Mouse (Mus musculus): ENCODE results near the gene Ier2.
"Not testable (repeated sequence)": the region's sequence is repeated elsewhere in the genome, so short reads cannot be mapped to it uniquely, and the experiment has no call there.

Gene Ier2

DNA sequence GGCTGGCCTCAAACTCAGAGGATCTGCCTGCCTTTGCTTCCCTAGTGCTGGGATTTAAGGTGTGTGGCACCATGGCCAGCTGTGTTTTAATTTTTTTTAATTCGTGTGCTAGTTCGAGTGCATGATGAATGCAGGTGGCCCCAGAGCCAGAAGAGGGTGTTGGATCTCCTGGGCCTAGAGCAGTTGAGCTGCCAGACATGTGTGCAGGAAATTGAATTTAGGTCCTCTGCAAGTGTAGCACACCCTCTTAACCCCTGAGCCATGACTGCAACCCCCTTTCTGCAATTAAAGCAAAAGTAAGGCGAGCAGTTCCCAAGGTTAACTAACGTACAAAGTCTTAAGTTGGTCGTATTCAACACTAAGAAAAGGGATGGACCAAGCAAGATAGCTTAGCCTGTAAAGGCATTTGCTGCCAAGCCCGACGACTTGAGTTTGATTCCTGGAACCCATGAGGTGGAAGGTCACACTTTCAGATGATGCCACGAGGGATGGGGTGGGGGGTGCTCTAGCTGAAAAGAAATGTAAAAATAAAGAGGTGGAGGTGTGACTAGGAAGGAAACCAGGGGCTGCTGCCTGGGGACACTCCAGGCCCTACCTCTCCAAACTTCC lies 24.6 kb downstream of the Ier2 start:
- no peak for DNase-seq

DNA sequence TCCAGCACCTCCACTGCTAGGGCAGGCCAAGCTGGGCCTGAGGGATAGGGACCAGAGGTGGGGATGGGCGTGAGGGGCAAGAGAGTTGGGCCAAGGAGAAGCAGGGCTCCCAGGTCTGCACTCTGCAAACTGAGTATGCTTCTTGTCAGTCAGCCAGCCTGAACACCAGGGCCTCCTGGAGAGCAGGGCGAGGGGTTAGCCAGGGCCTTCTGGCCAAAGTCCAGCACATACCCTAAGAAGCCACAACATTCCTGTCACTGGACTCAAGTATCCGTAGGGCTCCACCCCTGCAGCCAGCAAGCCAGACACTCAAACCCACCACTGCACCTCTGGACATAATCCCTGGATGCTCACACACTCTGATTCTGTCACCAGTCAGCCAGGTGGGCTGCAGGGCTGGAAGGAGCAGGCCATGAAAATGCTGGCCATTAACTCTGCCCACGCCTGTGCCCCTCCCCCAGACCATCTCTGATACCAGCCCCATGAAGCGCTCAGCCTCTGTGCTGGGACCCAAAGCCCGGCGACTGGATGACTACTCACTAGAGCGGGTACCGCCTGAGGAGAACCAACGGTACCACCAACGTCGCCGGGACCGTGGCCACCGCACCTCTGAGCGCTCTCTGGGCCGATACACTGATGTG lies 26.5 kb downstream of the Ier2 start:
- DNase-seq = no peak

DNA sequence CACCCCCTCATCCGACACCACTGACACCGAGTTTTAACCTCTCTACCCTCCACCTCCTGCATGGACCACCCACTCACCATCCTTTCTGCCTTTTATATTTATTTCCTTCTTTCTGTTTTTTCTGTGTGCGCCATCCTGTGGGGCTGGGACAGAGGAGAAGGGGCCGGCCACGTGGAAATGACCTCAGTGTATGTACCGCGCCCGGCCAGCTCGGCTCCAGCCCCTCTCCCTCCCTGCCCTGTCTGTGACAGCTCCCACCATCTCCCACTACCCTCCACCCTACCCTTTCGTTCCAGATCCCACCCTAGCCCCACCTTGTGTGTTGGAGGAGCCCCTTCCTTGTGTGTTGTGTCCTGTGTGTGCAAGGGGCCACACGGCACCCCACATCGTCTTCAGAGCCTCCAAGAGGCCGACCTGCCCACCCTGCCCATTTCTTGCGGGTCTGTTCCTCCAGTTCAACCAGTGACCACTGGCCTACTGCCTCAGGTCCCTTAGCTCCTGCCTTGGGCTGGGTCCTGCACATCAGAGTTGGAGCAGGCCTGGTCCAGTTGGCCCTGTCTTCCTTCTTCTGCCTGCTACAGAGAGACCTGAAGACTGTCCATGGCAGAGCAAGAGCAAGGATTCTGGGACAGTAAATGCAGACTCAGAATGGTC lies 27.1 kb downstream of the Ier2 start:
- DNase-seq = no peak

DNA sequence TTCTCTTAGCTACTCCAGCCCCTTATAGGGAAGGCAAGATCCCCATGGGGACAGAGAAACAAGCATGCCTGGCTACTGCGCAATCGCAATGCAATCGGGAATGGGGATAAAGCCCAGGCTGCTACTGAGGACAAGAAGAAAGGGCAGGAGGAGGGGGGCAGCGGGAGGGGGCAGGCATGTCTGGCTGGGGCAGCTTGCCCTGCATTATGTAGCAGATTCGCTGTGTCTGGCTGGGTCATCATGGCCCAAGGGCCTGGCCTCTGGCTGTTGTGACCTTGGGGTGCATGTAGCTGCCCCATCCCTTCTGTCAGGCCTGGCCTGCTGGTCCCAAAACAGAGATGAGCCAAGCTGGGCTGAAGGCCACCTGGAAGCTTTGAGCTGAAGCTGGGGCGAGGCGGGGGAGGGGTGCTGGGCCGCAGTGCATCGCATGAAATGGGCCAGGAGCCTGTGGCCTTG lies 27.8 kb downstream of the Ier2 start:
- no peak for DNase-seq

DNA sequence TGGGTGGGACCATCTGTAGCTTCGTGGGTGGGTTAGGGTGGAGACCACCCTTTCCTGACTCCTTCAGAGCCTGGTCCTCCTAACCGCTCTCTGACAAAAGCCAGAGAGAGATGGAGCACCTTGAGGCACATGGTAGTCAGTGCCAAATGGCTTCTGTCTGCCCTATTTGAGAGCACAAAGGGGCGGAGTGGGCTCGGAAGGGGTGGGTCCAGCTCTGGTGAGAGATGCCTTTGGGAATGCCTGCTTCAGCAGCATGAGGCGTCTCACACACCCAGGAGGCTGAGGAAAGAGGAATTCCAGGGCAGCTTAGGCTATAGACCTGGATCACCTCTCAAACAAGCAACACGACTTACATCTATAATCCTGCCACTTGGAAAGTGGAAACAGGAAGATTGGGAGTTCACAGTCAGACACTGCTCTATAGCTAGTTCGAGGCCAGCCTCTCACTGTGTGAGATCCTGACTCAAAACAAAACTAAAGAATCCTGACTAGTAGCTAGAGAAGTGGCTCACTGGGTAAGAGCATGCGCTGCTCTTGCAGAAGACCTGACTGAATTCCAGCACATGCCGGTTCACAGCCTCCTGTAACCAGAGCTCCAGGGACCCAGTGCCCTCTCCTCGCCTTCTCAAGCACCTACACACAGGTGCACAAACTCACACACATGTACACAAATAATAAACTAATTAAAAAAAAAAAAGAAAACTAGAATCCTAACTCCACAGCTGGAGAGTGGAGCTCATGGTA lies 28.6 kb downstream of the Ier2 start:
- no peak for DNase-seq

DNA sequence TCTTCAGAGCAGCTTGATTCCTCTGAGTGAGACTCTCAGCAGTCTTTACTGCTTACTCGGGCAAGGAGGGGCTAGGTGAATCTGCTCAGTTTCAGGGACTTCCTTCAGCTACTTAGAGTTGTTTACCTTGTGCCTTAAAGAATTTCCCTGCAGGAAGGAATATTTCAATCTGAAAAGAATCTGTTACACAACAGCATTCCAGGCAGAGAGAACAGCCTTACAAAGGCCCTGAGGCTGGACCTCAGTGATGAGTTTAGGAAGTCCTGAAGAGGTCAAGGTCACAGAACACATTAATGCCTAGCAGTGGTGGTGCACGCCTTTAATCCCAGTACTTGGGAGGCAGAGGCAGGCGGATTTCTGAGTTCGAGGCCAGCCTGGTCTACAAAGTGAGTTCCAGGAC lies 30.8 kb downstream of the Ier2 start:
- DNase-seq = no peak

DNA sequence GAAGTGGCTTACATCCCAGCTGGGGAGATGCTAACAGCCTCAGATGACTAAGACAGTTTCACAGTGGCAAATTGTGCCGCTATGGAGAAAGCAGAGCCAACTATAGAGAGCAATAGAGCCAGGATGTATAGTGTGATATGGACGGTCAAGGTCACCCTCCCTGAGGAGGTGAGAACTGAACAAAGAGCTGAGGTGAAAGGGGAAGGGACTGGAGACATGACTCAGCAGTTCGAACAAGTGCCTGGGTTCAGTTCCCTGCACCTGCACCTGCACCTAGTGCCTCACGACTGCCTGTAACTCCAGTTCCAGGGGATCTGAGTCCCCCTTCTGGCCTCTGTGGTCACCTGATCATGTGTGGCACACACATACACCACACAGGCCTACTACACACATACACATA lies 32.5 kb downstream of the Ier2 start:
- DNase-seq = no peak

GRCm38 (mm10) chr8:84629586-84629985 lies 33.1 kb downstream of the Ier2 start:
- DNase-seq = no peak

DNA sequence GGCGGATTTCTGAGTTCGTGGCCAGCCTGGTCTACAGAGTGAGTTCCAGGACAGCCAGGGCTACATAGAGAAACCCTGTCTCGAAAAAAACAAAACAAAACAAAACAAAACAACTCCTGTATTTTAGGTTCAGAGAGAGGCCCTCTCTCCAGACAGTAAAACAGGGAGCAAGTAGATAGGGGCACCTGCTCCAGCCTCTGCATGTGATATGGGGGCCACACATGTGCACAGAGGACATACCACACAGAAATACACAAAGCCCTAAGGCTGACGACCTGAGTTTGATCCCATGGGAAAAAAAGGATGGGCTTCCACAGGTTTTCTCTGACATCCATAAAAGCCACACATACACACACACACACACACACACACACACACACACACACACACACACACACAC lies 39.2 kb downstream of the Ier2 start:
- not testable (repeated sequence) for DNase-seq

DNA sequence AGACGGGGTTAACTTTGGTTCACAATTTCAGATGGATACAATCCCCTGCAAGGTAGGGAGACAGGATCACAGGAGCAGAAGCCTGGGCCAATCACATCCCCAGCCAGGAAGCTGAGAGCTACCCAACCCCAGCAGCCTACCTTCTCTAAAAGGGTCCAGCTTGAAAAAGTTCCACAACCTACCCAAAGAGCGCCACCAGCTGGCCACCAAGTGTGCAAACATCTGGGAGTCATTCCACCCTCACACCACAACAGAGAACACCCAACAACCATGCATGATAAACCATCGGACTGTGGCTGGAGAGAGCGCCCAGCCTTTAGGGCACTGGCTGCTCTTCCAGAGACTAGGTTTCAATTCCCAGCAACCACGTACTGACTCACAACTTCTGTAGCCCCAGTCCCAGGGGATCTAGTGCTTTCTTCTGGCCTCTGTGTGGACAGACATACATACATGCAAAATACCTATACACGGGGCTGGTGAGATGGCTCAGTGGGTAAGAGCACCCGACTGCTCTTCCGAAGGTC lies 41.5 kb downstream of the Ier2 start:
- no peak for DNase-seq

GRCm38 (mm10) chr8:84617005-84617404 lies 45.6 kb downstream of the Ier2 start:
- DNase-seq = no peak

DNA sequence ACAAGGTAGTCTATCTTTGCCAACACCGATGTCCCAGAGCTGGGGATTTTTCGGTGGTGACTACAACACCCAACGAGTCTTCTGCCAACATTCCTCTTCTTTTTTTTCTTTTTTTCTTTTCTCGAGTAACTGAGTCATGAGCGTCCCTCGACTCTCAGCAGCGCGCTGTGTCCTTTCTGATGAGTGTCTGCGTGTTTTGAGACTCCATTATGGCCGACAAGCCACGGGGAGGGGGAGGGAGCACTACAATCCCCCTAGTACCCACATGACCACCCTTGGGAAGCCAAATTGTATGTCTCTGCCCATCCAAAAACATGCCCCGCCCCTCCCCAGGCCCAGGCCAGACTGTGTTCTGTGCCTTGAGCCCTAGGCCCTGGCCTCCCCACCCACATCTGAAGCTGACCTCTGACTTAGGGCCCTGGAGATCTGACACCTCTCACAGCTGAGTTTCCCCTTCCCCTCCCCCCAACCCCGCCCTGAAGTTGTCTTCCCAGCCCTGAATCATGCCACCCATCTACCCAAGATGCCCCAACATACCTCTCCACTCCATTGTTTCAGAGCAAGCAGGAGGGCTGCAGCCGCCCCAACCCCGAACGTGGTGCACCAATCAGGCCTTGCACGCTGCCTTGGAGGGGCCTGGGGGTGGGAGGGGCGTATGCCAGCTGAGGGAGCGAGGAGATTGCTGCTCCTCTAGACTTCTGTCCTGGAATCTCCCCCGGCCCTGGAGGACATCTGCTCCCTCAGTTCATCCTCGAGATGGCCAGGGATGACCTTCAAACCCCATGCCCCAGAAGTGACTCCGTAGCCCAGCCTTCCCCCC lies 46.8 kb downstream of the Ier2 start:
- no peak for DNase-seq

DNA sequence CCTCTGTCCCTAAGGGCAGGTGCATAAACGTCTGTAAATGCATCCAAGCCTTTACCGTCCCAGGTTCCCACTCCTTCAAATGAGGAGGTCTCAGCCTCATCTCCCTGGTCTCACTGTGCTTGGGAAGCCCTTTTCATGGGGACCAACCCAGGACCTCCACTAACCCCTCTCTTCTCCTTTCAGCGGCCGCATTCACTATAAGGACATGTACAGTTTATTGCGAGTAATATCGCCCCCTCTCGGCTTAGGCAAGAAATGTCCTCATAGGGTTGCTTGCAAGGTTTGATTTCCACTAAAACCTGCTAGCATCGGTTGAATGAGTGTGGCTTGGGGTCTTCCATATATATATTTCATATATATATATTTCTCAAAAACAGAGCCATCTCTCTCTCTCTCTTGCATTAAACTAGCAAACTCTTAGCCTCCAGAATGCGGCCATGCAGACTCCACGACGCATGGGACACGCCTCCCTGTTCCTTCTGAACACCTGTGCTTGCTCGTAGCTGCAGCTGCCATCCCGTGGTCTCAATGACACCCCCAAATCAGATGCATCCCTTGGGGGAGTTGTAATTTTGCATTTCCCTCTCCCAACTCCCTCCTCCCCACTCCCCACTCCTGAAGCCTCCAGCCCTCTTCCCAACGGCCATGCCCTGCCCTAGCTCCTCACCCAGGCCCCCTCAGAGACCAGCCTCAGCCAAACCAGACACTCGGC lies 48.0 kb downstream of the Ier2 start:
- peak; percentile 50 for DNase-seq

Measured in lung, postnatal 14 days (tissue).